Mouse (Mus musculus) Muller cell, postnatal 12 days (primary cell): ENCODE measurements around the gene Hsd17b3.

Experiments
- DNase-seq: peaks from one replicate; pipeline ENCODE4 v3.0.0-alpha.2; 2015; ENCODE audit errors: inconsistent ontology term

The Hsd17b3 gene

GRCm38 (mm10) chr13:64022786-64023468, 66.1 kb downstream of the Hsd17b3 start:
- DNase-seq: no peak

- no peak for DNase-seq
Observed at GRCm38 (mm10) chr13:64020902-64021311, 68.1 kb downstream of the Hsd17b3 start.

- DNase-seq: no peak
Observed at GRCm38 (mm10) chr13:64018586-64019141, 70.4 kb downstream of the Hsd17b3 start.

DNA sequence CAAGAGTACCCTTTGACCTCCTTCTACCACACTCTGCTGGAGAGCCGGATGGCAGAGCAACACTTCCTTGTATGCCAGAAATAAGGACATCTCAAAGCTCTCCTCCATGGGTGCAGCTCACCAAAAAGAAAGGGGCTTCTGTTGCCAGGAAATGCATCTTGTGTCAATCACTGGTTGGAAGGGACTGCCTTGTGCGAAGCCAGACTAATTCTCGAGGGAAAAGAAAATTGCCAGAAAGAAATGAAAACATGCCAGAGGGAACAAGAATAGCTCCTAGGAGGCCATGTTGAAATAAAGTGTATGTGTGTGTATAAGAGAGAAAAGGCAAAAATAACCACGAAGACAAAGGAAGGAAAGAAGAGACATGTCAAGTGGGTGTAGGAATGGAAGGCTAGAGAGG, 73.0 kb downstream of the Hsd17b3 start:
- no peak for DNase-seq

GRCm38 (mm10) chr13:64011157-64011556, 77.9 kb downstream of the Hsd17b3 start:
- DNase-seq: no peak
